Mouse (Mus musculus) right cerebral cortex, postnatal 36 days (tissue): ENCODE results near the gene A930004D18Rik.

ENCODE experiments used
- DNase-seq, 2 experiments: peaks; one replicate each; pipeline ENCODE4 v3.0.0; 2022; ENCODE audit warnings: low spot score in 2 of 2, mixed read lengths in 1 of 2

A930004D18Rik gene

DNA sequence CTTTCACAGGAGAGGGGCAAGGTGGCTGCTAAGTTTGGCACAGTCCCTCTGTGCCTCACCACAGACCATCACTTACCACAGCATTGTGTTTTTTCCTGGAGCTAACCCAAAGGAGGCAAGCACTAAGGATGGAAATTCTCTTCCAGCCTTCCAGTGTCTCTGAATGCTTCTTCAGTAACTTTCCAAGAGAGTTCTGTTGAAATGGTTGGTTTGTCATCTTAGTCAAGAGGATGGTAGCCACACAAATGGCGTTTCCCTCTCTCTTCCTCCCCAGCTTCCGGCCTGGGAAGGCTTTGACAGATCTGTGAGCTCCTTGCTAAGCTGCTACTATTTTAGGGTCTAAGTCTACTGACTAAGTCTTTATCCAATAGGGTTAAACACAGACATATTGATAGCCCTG is at the start of gene A930004D18Rik:
Gene A930004D18Rik, minus strand, starts transcription at position 247 of the 400 bp plus-strand sequence.
- no peak for DNase-seq

GRCm38 (mm10) chr2:18080182-18080860 is 42.8 kb upstream of the A930004D18Rik start:
- no peak for DNase-seq

- no peak for DNase-seq
Observed at GRCm38 (mm10) chr2:18071947-18072346, 34.4 kb upstream of the A930004D18Rik start.

DNA sequence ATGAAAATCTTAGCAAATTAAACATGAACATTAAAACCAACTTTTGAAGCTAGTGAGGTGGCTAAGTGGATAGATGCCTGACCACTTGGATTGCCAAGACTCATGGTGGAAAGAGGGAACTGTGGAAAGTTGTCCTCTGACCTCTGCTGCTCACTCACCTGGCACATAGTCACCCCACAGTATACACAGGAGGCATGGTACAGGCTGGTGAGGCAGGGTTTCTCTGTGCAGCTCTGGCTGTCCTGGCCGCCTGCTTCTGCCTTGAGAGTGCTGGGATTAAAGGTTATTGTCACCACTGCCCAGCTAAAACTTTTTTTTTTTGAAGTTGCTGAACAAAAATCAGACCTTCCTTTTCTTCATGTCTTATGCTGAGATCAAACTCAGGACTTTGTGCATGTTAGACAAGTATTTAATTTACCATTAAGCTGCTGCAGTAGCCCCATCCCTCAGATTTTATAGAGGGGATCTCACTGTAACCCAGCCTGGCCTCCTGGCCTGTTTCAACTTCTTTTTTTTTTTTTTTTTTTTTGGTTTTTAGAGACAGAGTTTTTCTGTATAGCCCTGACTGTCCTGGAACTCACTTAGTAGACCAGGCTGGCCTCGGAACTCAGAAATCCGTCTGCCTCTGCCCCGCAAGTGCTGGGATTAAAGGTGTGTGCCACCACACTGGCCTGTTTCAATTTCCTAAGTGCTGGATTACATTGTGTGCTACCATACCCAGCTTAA is 30.7 kb upstream of the A930004D18Rik start:
- DNase-seq = no peak

DNA sequence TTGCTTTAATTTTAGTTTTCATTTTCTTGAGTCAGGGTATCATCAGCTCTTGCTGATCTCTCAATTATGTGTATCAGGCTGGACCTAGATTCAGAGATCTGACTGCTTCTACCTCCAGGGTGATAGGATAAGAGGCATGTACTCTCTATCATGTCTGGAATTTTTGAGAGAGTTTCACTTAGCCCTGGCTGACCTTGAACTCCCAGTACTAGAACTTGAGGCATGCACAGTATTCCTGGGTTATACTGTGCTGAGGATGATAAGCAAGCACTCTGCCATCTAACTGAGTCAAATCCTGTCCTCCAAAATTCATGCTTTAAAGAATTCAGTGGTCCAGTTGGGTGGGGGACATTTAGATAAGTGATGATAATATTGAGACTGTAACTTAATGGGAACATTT is 28.9 kb upstream of the A930004D18Rik start:
- DNase-seq = no peak

- DNase-seq = no peak
Observed at GRCm38 (mm10) chr2:18065708-18066030, 28.1 kb upstream of the A930004D18Rik start.

GRCm38 (mm10) chr2:18064941-18065707 is 27.6 kb upstream of the A930004D18Rik start:
- peak; percentile 52 to 58 for DNase-seq

- DNase-seq = peak; percentile 88 to 89
Observed at GRCm38 (mm10) chr2:18064356-18064858, 26.9 kb upstream of the A930004D18Rik start.

DNA sequence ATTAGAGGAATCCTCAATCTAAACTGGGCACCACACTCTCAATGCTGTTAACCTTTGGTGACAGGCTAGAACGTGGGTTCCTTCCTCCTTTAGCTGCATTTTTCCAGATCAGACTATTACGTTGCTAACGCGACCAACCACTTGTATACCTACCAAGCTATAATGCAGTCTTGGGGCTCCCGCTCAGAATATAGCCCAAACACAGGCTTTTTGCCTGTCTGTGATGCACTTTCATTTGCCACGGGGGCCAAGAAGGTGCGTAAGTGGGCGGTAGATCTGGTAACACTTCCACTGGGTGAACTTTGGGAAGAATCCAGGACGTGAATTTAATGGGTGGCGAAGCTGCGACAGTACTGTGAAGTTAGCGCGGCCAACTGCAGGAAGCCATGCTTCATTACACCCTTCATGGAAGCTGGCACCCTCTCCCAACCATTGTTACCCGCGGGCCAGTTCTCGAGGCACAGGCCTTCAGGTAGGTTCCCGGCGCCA is 26.3 kb upstream of the A930004D18Rik start:
- DNase-seq = peak; percentile 32 to 43

GRCm38 (mm10) chr2:18060396-18060795 is 22.9 kb upstream of the A930004D18Rik start:
- no peak for DNase-seq

- DNase-seq = no peak
Observed at GRCm38 (mm10) chr2:18059891-18060290, 22.4 kb upstream of the A930004D18Rik start.

- DNase-seq = no peak
Observed at GRCm38 (mm10) chr2:18059063-18059462, 21.5 kb upstream of the A930004D18Rik start.

GRCm38 (mm10) chr2:18058146-18058708 is 20.7 kb upstream of the A930004D18Rik start:
- no peak for DNase-seq

DNA sequence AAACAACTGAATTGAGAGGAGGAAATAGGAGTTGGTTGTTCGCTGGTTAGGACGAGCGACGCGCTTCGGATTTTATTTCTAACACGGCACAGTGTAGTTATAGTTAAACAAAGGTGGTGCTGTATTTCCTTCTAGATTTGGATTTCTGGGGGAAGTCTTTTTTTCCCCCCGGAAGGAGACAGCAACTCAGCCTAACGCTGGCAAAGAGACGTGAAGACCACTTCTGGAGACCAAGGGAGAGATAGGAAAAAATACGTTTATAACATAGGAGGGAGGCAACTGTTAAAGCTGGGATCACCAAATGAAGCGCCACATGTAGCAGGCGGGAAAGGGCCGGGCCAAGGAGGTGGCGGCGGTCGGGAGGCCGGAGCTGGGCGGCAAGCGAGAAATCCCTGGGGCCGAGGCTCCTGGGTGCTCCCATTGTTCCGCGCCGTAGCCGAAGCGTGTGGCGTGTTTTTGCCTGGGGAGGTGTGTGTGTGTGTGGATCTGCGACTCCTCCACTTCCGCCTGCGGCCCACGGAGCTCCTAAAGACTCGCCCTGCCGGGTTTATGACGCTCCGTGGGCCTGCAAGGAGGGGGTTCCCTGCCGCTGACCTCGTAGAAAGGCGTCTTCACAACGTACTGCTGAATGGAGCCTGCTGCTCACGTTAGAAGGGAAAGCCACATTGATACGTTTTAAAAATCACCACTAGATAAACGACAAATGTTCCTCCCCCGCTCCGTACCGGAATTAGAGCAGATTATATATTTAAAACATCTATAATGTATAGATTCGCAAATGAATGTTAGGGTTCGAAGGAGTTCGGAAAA is 20.0 kb upstream of the A930004D18Rik start:
- DNase-seq = peak; percentile 39 to 57

DNA sequence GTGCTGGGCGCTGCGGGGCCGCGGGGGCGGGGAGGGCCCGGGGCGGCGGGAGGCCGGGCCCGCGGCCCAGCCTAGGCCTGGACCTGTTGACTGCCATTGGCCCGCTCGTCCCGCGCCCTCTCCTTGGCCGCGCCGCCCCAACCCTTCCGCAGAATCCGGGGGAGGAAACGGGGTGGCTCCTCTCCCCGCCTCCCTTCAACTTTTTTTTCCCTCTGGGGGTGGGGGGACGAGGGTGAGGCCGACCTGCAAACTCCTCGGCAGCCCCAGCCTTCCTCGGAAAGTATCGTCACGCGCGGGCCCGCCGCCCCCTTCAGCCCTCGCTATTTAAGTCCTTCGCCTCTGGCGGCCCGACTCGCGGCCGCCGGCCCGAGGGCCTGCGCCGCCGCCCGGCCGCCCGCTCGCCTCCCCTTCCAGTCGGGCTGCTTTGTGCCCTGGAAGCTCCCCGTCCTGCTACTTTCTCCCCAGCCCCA is 19.3 kb upstream of the A930004D18Rik start:
- DNase-seq = peak; percentile 81 to 83

- peak; percentile 85 to 86 for DNase-seq
Observed at GRCm38 (mm10) chr2:18055929-18056785, 18.6 kb upstream of the A930004D18Rik start.

GRCm38 (mm10) chr2:18055016-18055928 is 17.7 kb upstream of the A930004D18Rik start, which contains the start of gene Mllt10:
Gene Mllt10 (plus strand): TSS chr2:18055237.
- DNase-seq = no peak

DNA sequence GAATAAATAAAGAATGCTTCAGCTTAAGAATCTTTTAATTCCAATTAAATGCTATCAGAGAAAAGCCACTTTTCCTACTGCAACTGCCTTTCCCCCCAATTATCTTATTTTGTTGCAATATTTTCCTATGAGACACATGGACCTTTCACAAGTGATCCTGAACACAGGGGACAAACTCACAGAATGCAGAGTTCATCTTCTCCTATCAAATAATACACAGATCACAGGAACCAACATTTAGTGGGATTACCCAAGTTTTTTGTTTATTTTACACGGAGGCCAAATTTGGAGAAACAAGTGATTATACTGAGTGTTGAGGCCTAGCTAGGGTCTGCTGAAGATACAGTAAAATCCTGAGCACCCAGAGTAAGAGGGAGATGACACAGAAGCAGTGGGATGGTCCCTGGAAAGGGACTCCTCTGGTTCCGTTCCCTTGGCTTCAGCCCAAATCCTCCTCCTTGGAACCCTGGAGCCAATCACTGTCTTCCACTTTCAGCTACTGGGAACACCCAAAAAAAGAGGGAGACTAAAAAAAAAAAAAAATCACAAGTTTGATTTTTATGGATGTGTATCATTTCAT is 16.5 kb upstream of the A930004D18Rik start:
- DNase-seq = no peak
